Mouse (Mus musculus): ENCODE measurements around the gene Gja4.

DNA sequence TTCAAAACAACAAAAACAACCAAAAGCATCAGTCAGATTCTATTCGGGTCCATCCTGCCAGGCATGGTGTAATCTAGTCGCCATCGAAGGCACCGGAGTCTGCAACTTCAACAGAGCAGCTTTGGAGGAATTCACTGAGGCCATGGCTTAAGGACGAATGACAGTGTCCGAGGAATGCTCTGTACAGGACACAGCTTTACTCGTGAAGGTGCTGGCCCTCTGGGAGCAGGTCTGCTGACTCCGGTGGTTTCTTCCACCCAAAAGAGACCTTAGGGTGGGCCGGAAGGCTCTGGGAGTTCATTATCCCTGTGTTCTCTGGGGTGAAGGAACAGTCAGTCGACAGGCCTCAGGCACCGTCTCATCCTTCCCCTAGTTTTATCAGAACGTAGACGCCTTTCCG lies 52.2 kb downstream of the Gja4 start:
- TF ChIP-seq CTCF (IDR thresholded peaks at IDR 0.05; ENCODE audit: borderline replicate concordance, control insufficient read depth, extremely low read depth, insufficient read depth, low read length, poor library complexity): no peak
- TF ChIP-seq POLR2A (IDR thresholded peaks at IDR 0.05; ENCODE audit: control insufficient read depth, extremely low read depth, insufficient read depth, low read length, poor library complexity): no peak

Data from thymus, adult 2 months (tissue).